Mouse (Mus musculus) ovary, adult 2 months (tissue): ENCODE measurements around the gene Ccl27b. TPM values are rescaled to one million over a fixed set of nuclear protein-coding genes. Genes with fewer than 3 reads are reported as not detected.

ENCODE experiments used
- polyA plus RNA-seq: library from polyadenylated mRNA; depleted of rRNA; stranded (reverse); fragments of >200 nt; gene quantifications from 2 replicates; pipeline ENCODE4 v1.2.3, GENCODE M21; 2012; rRNA removed

Ccl27b gene
- polyA plus RNA-seq, result not detected in 2 replicates

GRCm38 (mm10) chr4:42654951-42655350, at the start of gene Ccl27b:
TSS of gene Ccl27b (plus strand) at chr4:42655251.

DNA sequence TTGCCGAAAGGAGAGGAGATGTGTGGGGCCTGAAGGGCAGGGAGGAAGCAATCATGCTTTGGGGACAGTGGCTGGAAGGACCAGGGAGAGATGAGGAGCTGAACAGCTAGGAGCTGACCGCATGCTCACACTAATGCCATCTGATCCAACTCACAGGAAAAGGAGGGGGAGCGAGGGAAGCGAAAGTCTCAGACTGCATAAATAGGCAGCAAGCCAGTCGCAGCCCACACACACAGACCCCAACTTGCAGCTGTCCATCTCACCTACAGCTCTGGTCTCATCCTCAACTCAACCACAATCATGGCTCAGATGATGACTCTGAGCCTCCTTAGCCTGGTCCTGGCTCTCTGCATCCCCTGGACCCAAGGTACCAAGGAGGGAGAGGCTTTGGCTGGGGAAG, 43.2 kb upstream of the Ccl27b start, which contains the start of gene Gm10591:
Gene Gm10591 (plus strand): TSS at position 301 of the 400 bp plus-strand sequence.

GRCm38 (mm10) chr4:42629419-42629818, 25.6 kb upstream of the Ccl27b start, which contains the start of gene Gm2564:
TSS of gene Gm2564 (plus strand) at chr4:42629719.

GRCm38 (mm10) chr4:42661793-42662192, 6.7 kb downstream of the Ccl27b start, which contains the start of gene Il11ra2:
TSS of gene Il11ra2 (minus strand) at chr4:42661893.

Other genes with a start within 250 kb of the Ccl27b start
- not detected in 2 replicates for gene Gm21586, start 215.9 kb upstream of the Ccl27b start, polyA plus RNA-seq
- 0.12 and 0.13 TPM in 2 replicates for gene Gm2163, start 188.5 kb upstream of the Ccl27b start, polyA plus RNA-seq
- not detected in 2 replicates for gene Fam205a2, start 127.1 kb upstream of the Ccl27b start, polyA plus RNA-seq
- gene Gm10591, start 43.1 kb upstream of the Ccl27b start, polyA plus RNA-seq, result not detected in 2 replicates
- 1.9 TPM in 2 replicates for gene Gm2564, start 25.5 kb upstream of the Ccl27b start, polyA plus RNA-seq
- 0.64 and 0.77 TPM in 2 replicates for gene Il11ra2, start 6.6 kb downstream of the Ccl27b start, polyA plus RNA-seq
- gene 4930578G10Rik, start 80.3 kb downstream of the Ccl27b start, polyA plus RNA-seq, result not detected in 2 replicates
- gene Ccl19, start 101.3 kb downstream of the Ccl27b start, polyA plus RNA-seq, result 3.7 and 5.9 TPM in 2 replicates
- gene Ccl21a, start 118.7 kb downstream of the Ccl27b start, polyA plus RNA-seq, result 130 and 161 TPM in 2 replicates
- not detected in 2 replicates for gene Fam205a1, start 198.6 kb downstream of the Ccl27b start, polyA plus RNA-seq
- gene Gm12394, start 201.5 kb downstream of the Ccl27b start, polyA plus RNA-seq, result not detected in 2 replicates
- not detected in 2 replicates for gene Fam205c, start 219.0 kb downstream of the Ccl27b start, polyA plus RNA-seq